Mouse (Mus musculus) CH12.LX (cell line): ENCODE measurements at regions not wholly inside any gene's neighbourhood (a gene's known extent, or its start where the extent isn't known, plus 50 kb on each side); places are given as distances from the start of the nearest gene placed in this dataset.

Source experiments
- CHD1 ChIP-seq: IDR thresholded peaks from 2 replicates; pipeline ENCODE4 v1.6.1; 2012; ENCODE audit warnings: low read depth, low read length, improper control_type of control experiment, inconsistent platforms
- CHD2 ChIP-seq: IDR thresholded peaks from 2 replicates; pipeline ENCODE4 v1.6.1; 2011; ENCODE audit warnings: low read length, improper control_type of control experiment
- CTCF ChIP-seq, 2 experiments: IDR thresholded peaks in 1 of 2; conservative IDR thresholded peaks in 1 of 2; 2 replicates each; pipeline ENCODE4 v1.5.1; 2011 to 2012; ENCODE audit warnings: low read depth in 2 of 2, low read length in 2 of 2, improper control_type of control experiment in 1 of 2, inconsistent platforms in 1 of 2, mild to moderate bottlenecking in 1 of 2, moderate library complexity in 1 of 2
- ETS1 ChIP-seq: conservative IDR thresholded peaks from 2 replicates; pipeline ENCODE4 v1.6.1; 2012; ENCODE audit warnings: low read depth, mild to moderate bottlenecking, inconsistent platforms, low read length, improper control_type of control experiment, moderate library complexity
- MAFK ChIP-seq: IDR thresholded peaks from 2 replicates; pipeline ENCODE4 v1.6.1; 2011; ENCODE audit warnings: low read length, improper control_type of control experiment; ENCODE audit not compliant: insufficient replicate concordance
- MYC ChIP-seq: IDR thresholded peaks from 2 replicates; pipeline ENCODE4 v1.6.1; 2011; ENCODE audit warnings: low read depth, mild to moderate bottlenecking, improper control_type of control experiment, low read length
- NRF1 ChIP-seq: IDR thresholded peaks from 2 replicates; pipeline ENCODE4 v1.6.1; 2014; ENCODE audit warnings: low read depth, mild to moderate bottlenecking, inconsistent platforms, low read length, improper control_type of control experiment, moderate library complexity
- POLR2A ChIP-seq: IDR thresholded peaks from 2 replicates; pipeline ENCODE4 v1.6.1; 2011; ENCODE audit warnings: low read depth, mild to moderate bottlenecking, improper control_type of control experiment, low read length
- POLR2AphosphoS2 ChIP-seq: IDR thresholded peaks from 2 replicates; pipeline ENCODE4 v1.6.1; 2011; ENCODE audit warnings: low read depth, low read length, improper control_type of control experiment
- TCF12 ChIP-seq: IDR thresholded peaks from 2 replicates; pipeline ENCODE4 v1.6.1; 2014; ENCODE audit warnings: low read depth, mild to moderate bottlenecking, inconsistent platforms, low read length, improper control_type of control experiment

DNA sequence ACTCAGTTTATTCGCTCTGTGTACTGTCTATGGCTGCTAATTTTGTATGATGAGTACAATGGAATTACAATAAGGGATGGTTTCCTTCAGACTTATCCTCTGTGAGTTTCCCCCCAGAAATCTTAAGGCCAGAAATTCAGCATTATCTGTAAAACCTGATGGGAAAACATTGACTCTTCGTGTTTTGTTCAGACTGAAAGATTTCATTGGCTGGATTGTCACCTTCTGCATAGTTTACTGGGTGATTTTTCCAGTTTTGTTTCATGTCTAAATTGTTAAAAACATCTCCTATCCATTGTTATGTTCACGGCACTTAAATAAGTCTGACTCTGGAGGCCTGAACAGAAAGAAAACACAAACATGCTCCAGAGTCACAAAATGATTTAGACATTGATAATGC is 233.7 kb upstream of the Plscr5 start:
- TF ChIP-seq TCF12, result no peak
- TF ChIP-seq CTCF (conservative IDR thresholded peaks at IDR 0.05 in 1 of 2, IDR thresholded peaks at IDR 0.05 in 1 of 2; ENCODE audit: low read depth in 2 of 2, low read length in 2 of 2), result no peak
- no peak for TF ChIP-seq POLR2AphosphoS2
- TF ChIP-seq CHD2, result no peak
- no peak for TF ChIP-seq ETS1
- no peak for TF ChIP-seq NRF1
- TF ChIP-seq MYC, result no peak
- TF ChIP-seq MAFK, result no peak
- TF ChIP-seq POLR2A, result no peak
- TF ChIP-seq CHD1, result no peak
